Mouse (Mus musculus) lung, postnatal 0 days (tissue): Measurements from ENCODE around the gene Zbtb16. TPM values are rescaled to one million over a fixed set of nuclear protein-coding genes. Genes with fewer than 3 reads are reported as not detected.

ENCODE experiments used
- ATAC-seq: fragments of 200-750 bp; cut with Nextera tagmentation; 2 replicates; pipeline ENCODE4 v1.8.0; 2017; ENCODE audit warnings: moderate library complexity
- DNase-seq: peaks from one replicate; pipeline ENCODE4 v3.0.0-alpha.2; 2016; ENCODE audit warnings: low spot score
- H3K27ac ChIP-seq: fragments of 300-500 bp; sonication (generic); 2 replicates; pipeline ENCODE4 v1.5.1; 2014; ENCODE audit warnings: antibody characterized with exemption, mild to moderate bottlenecking, low read length, mixed read lengths
- H3K27me3 ChIP-seq: fragments of 300-500 bp; sonication (generic); replicated peaks from 2 replicates; pipeline ENCODE4 v1.6.1; 2014; ENCODE audit warnings: low read length, mixed read lengths; ENCODE audit not compliant: insufficient read depth
- H3K36me3 ChIP-seq: fragments of 300-500 bp; sonication (generic); 2 replicates; pipeline ENCODE4 v1.6.1; 2014; ENCODE audit warnings: low read length, mixed read lengths; ENCODE audit not compliant: insufficient read depth
- H3K4me1 ChIP-seq: fragments of 300-500 bp; sonication (generic); 2 replicates; pipeline ENCODE4 v1.6.1; 2014; ENCODE audit warnings: antibody characterized with exemption, low read depth, low read length, mixed read lengths; ENCODE audit not compliant: insufficient read depth
- H3K4me2 ChIP-seq: fragments of 300-500 bp; sonication (generic); replicated peaks from 2 replicates; pipeline ENCODE4 v1.6.1; 2014; ENCODE audit warnings: low read depth, mild to moderate bottlenecking, low read length, moderate library complexity, mixed read lengths
- H3K4me3 ChIP-seq: fragments of 300-500 bp; sonication (generic); 2 replicates; pipeline ENCODE4 v1.5.1; 2014; ENCODE audit warnings: low read depth, low read length
- H3K9ac ChIP-seq: fragments of 300-500 bp; sonication (generic); replicated peaks from 2 replicates; pipeline ENCODE4 v1.6.1; 2014; ENCODE audit warnings: low read depth, mild to moderate bottlenecking
- H3K9me3 ChIP-seq: fragments of 300-500 bp; sonication (generic); 2 replicates; pipeline ENCODE4 v1.6.1; 2016; ENCODE audit warnings: low read length, mixed read lengths
- CTCF ChIP-seq: IDR thresholded peaks from 2 replicates; pipeline ENCODE4 v1.5.1; 2016; ENCODE audit warnings: antibody characterized with exemption, mild to moderate bottlenecking
- EP300 ChIP-seq: IDR thresholded peaks from 2 replicates; pipeline ENCODE4 v1.6.1; 2016; ENCODE audit warnings: antibody characterized with exemption, mild to moderate bottlenecking, control low read depth
- WGBS: fragments of 180-500 bp; shearing (Covaris S2); extraction: QIAGEN DNeasy Blood & Tissue Kit; methylation state at CpG from one replicate; pipeline ENCODE4 v1.1.7; 2014; 5-methylcytosine and 5-hydroxymethylcytosine counted together
- polyA plus RNA-seq: library from polyadenylated mRNA; unstranded; fragments of >200 nt; fragmentation: Nextera tagmentation; extraction: Ambion mirVana; gene quantifications from 2 replicates; pipeline ENCODE4 v1.2.1, GENCODE M21; 2015

Zbtb16 gene
- polyA plus RNA-seq, 1 experiment from 2014 or later, result 19.7 TPM

- Histone ChIP-seq H3K36me3 (no peaks in the 10 kb centered on the region), H3K4me2 (no peak overlapping the region), H3K27me3 (no peaks in the 10 kb centered on the region), H3K9ac (no peak overlapping the region), H3K4me1 (peaks cover 12% of the 10 kb centered on the region), H3K27ac (no peak overlapping the region), H3K9me3 (no peaks in the 10 kb centered on the region), H3K4me3 (no peak overlapping the region)
- whole genome bisulfite sequencing, result 70% methylated on average over 6 of the region's 6 CpGs
- TF ChIP-seq CTCF (no peak), EP300 (no peak)
- no peak for ATAC-seq
- DNase-seq, result no peak
These were observed 62.9 kb downstream of the Zbtb16 start for GRCm38 (mm10) chr9:48773130-48773529.

- peak; percentile 79 for TF ChIP-seq EP300
- TF ChIP-seq CTCF, result no peak
- H3K27me3 ChIP-seq, result no peaks in the 10 kb centered on the region
- peak; percentile 35 for ATAC-seq
- peaks cover 12% of the 10 kb centered on the region for H3K4me1 ChIP-seq
- no peak overlapping the region for H3K9ac ChIP-seq
- no peak overlapping the region for H3K4me3 ChIP-seq
- H3K27ac ChIP-seq, result no peak overlapping the region
- WGBS, result 62% methylated on average over 6 of the region's 6 CpGs
- no peaks in the 10 kb centered on the region for H3K9me3 ChIP-seq
- no peak overlapping the region for H3K4me2 ChIP-seq
- no peaks in the 10 kb centered on the region for H3K36me3 ChIP-seq
- DNase-seq, result peak; percentile 53
These were observed 64.5 kb downstream of the Zbtb16 start for GRCm38 (mm10) chr9:48771504-48771903.

- Histone ChIP-seq H3K27me3 (no peaks in the 10 kb centered on the region), H3K36me3 (no peaks in the 10 kb centered on the region), H3K9me3 (no peaks in the 10 kb centered on the region), H3K27ac (no peak overlapping the region), H3K4me2 (no peak overlapping the region), H3K4me3 (no peak overlapping the region), H3K4me1 (peaks cover 4% of the 10 kb centered on the region; the same call in 1 of the 2 replicates), H3K9ac (no peak overlapping the region)
- 76% methylated on average over 4 of the region's 4 CpGs for WGBS
- TF ChIP-seq EP300, result no peak
- no peak; the same call in 1 of the 2 replicates for TF ChIP-seq CTCF
- DNase-seq (no peak), ATAC-seq (no peak)
These were observed 67.1 kb downstream of the Zbtb16 start for GRCm38 (mm10) chr9:48768965-48769364.

GRCm38 (mm10) chr9:48767666-48768432, 68.2 kb downstream of the Zbtb16 start:
- no peak overlapping the region for H3K27ac ChIP-seq
- peaks cover 11% of the 10 kb centered on the region for H3K4me1 ChIP-seq
- no peak overlapping the region for H3K9ac ChIP-seq
- no peaks in the 10 kb centered on the region for H3K9me3 ChIP-seq
- DNase-seq, result no peak
- WGBS, result 90% methylated on average over 20 of the region's 20 CpGs
- ATAC-seq, result no peak
- H3K36me3 ChIP-seq, result 0 out of 2 replicates have a peak, but pooled peaks cover 4% of the 10 kb centered on the region
- TF ChIP-seq EP300 (no peak), CTCF (no peak)
- H3K4me2 ChIP-seq, result no peak overlapping the region
- H3K27me3 ChIP-seq, result no peaks in the 10 kb centered on the region
- no peak overlapping the region for H3K4me3 ChIP-seq

GRCm38 (mm10) chr9:48765927-48766326, 70.1 kb downstream of the Zbtb16 start:
- H3K27ac ChIP-seq, result no peak overlapping the region
- H3K27me3 ChIP-seq, result no peaks in the 10 kb centered on the region
- H3K4me2 ChIP-seq, result no peak overlapping the region
- no peak overlapping the region for H3K9ac ChIP-seq
- 0 out of 2 replicates have a peak, but pooled peaks cover 4% of the 10 kb centered on the region for H3K36me3 ChIP-seq
- ATAC-seq (no peak), DNase-seq (no peak)
- no peaks in the 10 kb centered on the region for H3K9me3 ChIP-seq
- H3K4me1 ChIP-seq, result peaks cover 30% of the 10 kb centered on the region
- no peak overlapping the region for H3K4me3 ChIP-seq
- TF ChIP-seq EP300, result no peak
- TF ChIP-seq CTCF, result no peak

- WGBS, result 90% methylated on average over 5 of the region's 5 CpGs
- Histone ChIP-seq H3K4me2 (no peak overlapping the region), H3K4me1 (peaks cover 46% of the 10 kb centered on the region), H3K4me3 (no peak overlapping the region), H3K9me3 (no peaks in the 10 kb centered on the region), H3K9ac (no peak overlapping the region), H3K36me3 (0 out of 2 replicates have a peak, but pooled peaks cover 4% of the 10 kb centered on the region), H3K27ac (no peak overlapping the region), H3K27me3 (no peaks in the 10 kb centered on the region)
- TF ChIP-seq EP300, result no peak
- TF ChIP-seq CTCF, result no peak
- ATAC-seq (no peak), DNase-seq (no peak)
These were observed 71.7 kb downstream of the Zbtb16 start for GRCm38 (mm10) chr9:48764311-48764710.
